Mouse (Mus musculus): ENCODE data around the gene Fnbp1. TPM values are rescaled to one million over a fixed set of nuclear protein-coding genes. Genes with fewer than 3 reads are reported as not detected.

Gene Fnbp1
- polyA plus RNA-seq, 1 experiment from 2014 or later = 30.5 TPM

DNA sequence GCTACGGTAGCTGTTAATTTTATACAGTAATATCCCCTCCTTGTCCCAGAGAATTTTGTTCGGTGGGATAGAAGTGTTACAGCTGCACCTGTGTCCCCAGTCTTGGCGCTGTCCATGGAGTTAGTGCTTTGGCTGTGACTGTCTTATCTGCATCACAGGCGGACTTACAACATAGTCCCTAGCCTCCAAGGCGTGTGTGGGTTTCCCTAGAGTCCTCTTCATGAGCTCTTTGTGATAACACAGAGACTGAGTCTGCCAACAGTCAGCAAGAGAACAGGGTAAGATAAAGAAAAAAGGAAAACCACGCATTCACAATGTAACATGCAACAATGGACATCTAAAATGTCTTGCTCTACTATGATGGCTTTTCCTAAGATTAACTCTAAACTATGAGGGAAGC is 93.8 kb downstream of the Fnbp1 start:
- WGBS = 91% methylated on average over 6 of the region's 6 CpGs
- Histone ChIP-seq H3K27ac (replicated peaks) (no peak overlapping the region), H3K9me3 (replicated peaks) (no peaks in the 10 kb centered on the region), H3K27me3 (no peaks in the 10 kb centered on the region), H3K9ac (no peak overlapping the region), H3K4me3 (replicated peaks) (no peak overlapping the region), H3K36me3 (peaks cover 55% of the 10 kb centered on the region), H3K4me2 (replicated peaks) (no peak overlapping the region), H3K4me1 (no peaks in the 10 kb centered on the region)
- no peak for ATAC-seq (ENCODE audit: insufficient number of reproducible peaks, low FRiP score, low TSS enrichment, low read depth)

DNA sequence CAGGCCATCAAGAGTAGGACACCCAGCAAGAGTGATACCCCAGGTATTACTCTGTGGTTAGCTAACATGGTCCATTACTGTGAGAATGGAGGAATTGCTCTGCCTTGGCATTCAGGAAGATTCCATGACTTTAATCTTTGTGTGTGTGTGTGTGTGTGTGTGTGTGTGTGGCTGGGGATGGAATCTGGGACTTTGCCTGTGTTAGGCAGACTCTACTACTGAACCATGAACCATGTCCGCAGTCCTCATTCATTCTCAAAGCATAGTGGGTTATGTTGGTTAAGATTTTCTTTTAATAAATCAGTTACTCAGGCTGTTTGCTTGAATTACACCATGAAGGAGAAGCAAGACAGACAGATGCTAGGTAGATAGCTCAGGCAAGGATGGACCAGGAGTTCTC is 98.0 kb downstream of the Fnbp1 start:
- Histone ChIP-seq H3K27me3 (no peaks in the 10 kb centered on the region), H3K4me1 (no peaks in the 10 kb centered on the region), H3K4me2 (replicated peaks) (no peak overlapping the region), H3K9ac (no peak overlapping the region), H3K4me3 (replicated peaks) (no peak overlapping the region), H3K27ac (replicated peaks) (no peak overlapping the region), H3K36me3 (peaks cover 58% of the 10 kb centered on the region), H3K9me3 (replicated peaks) (peaks cover 4% of the 10 kb centered on the region; the same call in 1 of the 2 replicates)
- ATAC-seq (ENCODE audit: insufficient number of reproducible peaks, low FRiP score, low TSS enrichment, low read depth) = no peak
- WGBS = 100% methylated on average over 1 of the region's 1 CpGs

DNA sequence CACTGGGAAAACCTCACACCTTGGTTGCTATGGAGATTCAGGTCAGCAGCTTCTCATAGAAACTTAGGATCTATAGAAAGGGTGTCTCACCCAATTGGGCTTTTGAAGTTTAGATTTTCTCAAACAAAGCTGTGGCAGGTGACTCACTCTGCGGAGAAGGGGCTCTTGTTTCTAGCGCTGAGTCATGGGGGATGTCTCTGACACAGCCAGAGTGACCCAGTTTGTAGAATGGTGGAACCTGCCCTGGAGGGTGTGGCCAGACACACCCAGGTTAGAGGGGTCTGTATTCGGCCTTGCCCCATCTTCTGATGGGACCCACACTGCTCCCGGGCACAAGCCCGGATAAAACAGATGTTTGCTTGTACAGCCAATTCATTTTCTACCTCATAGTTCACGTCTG is 98.9 kb downstream of the Fnbp1 start:
- no peak overlapping the region for H3K9ac ChIP-seq
- no peak for ATAC-seq (ENCODE audit: insufficient number of reproducible peaks, low FRiP score, low TSS enrichment, low read depth)

DNA sequence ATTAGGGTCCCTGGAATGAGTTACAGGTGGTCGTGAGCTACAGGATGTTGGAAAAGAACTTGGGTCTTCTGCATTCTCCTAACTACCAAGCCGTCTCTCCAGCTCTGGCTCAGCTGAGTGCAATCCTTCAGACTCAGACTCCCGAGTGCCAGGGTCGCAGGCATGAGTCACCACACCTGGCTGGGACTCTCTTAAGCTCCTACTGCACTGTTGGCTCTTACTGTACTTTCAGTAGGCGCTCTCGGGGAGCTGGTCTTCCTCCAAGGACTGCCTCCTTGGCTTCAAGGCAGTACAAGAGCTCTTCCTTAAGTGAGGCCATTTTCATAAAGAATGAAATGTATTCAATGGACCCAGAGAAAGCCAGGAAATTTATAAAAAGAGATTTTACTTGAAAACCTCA is 100.4 kb downstream of the Fnbp1 start:
- Histone ChIP-seq H3K27ac (replicated peaks) (no peak overlapping the region), H3K4me2 (replicated peaks) (no peak overlapping the region), H3K4me3 (replicated peaks) (no peak overlapping the region), H3K4me1 (no peaks in the 10 kb centered on the region), H3K27me3 (no peaks in the 10 kb centered on the region), H3K36me3 (peaks cover 60% of the 10 kb centered on the region), H3K9me3 (replicated peaks) (peaks cover 4% of the 10 kb centered on the region; the same call in 1 of the 2 replicates), H3K9ac (no peak overlapping the region)
- 74% methylated on average over 6 of the region's 6 CpGs for WGBS
- ATAC-seq (ENCODE audit: insufficient number of reproducible peaks, low FRiP score, low TSS enrichment, low read depth) = no peak

More for the DNA sequence above, 98.9 kb downstream of the Fnbp1 start:
- H3K4me1 ChIP-seq = no peaks in the 10 kb centered on the region
- 0 out of 2 replicates have a peak overlapping the region, but pooled peaks have one; percentile 22 for H3K27ac ChIP-seq (replicated peaks)
- H3K36me3 ChIP-seq = peaks cover 62% of the 10 kb centered on the region
- 84% methylated on average over 6 of the region's 6 CpGs for whole genome bisulfite sequencing
- no peak overlapping the region for H3K4me2 ChIP-seq (replicated peaks)
- H3K4me3 ChIP-seq (replicated peaks) = no peak overlapping the region
- H3K27me3 ChIP-seq = no peaks in the 10 kb centered on the region
- H3K9me3 ChIP-seq (replicated peaks) = peaks cover 4% of the 10 kb centered on the region; the same call in 1 of the 2 replicates

DNA sequence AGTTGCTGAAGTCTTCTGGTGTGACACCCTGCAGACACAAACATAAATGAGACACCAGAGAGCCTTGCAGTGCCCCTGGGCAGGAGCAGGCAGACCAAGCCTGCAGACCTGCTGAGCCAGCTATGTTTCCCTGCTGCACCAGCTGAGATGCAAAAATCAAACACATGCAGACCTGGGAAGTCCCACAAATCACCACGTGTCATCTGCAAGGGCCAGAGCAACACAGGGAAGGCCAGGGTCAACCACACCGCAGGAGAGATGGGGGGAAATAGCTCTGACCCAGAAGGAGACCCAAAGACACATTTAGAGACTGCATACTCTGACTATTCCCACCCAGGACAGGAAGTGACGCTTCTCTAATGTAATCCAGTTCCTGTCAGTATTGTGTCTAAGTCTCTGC is 101.3 kb downstream of the Fnbp1 start:
- Histone ChIP-seq H3K27me3 (no peaks in the 10 kb centered on the region), H3K9me3 (replicated peaks) (peaks cover 4% of the 10 kb centered on the region; the same call in 1 of the 2 replicates), H3K36me3 (peaks cover 63% of the 10 kb centered on the region), H3K27ac (replicated peaks) (no peak overlapping the region), H3K4me2 (replicated peaks) (no peak overlapping the region), H3K4me1 (no peaks in the 10 kb centered on the region), H3K9ac (no peak overlapping the region), H3K4me3 (replicated peaks) (no peak overlapping the region)
- no peak for ATAC-seq (ENCODE audit: insufficient number of reproducible peaks, low FRiP score, low TSS enrichment, low read depth)
- WGBS = 83% methylated on average over 3 of the region's 3 CpGs

DNA sequence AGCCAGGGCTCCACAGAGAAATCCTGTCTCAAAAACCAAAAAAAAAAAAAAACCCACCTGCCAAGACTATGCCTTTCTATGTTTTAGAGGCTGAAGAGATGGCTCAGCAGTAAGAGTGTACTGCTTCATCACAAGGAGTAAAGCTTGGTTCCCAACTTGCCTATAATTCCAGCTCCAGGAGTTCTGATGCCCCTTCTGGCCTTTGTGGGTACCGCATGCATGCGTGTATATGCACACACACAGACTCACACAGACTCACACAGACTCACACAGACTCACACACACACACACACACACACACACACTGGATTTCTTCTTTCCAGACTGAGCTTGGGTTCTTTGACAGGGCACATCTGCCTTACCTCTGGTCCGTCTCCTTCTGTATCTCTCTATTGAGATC is 101.8 kb downstream of the Fnbp1 start:
- H3K4me2 ChIP-seq (replicated peaks) = no peak overlapping the region
- H3K4me3 ChIP-seq (replicated peaks) = no peak overlapping the region
- peaks cover 4% of the 10 kb centered on the region; the same call in 1 of the 2 replicates for H3K9me3 ChIP-seq (replicated peaks)
- H3K27me3 ChIP-seq = no peaks in the 10 kb centered on the region
- H3K27ac ChIP-seq (replicated peaks) = no peak overlapping the region
- 96% methylated on average over 3 of the region's 3 CpGs for WGBS
- H3K9ac ChIP-seq = no peak overlapping the region
- no peak for ATAC-seq (ENCODE audit: insufficient number of reproducible peaks, low FRiP score, low TSS enrichment, low read depth)
- peaks cover 67% of the 10 kb centered on the region for H3K36me3 ChIP-seq
- no peaks in the 10 kb centered on the region for H3K4me1 ChIP-seq

DNA sequence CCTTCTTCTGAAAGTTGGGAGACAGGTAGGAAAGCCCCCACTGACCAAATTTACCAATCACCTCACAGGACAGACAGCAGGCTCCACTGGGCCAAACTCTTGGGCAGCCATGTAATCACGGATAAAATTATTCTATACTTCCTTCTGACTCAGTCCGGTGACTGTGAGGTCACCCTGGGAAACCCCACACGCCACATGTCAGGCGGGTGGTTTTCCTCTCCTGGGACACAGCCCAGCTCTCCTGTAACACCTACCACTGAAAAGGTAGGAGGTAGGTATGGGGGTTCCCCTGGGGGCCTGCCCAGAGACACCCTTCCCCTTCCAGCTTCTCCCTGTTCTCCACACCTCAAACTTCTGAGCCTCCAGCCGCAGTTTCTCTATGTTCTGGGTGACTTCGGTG is 105.0 kb downstream of the Fnbp1 start:
- Histone ChIP-seq H3K27ac (replicated peaks) (no peak overlapping the region), H3K9ac (no peak overlapping the region), H3K4me3 (replicated peaks) (no peak overlapping the region), H3K4me1 (no peaks in the 10 kb centered on the region), H3K4me2 (replicated peaks) (no peak overlapping the region), H3K27me3 (no peaks in the 10 kb centered on the region), H3K36me3 (peaks cover 77% of the 10 kb centered on the region), H3K9me3 (replicated peaks) (peaks cover 4% of the 10 kb centered on the region; the same call in 1 of the 2 replicates)
- ATAC-seq (ENCODE audit: insufficient number of reproducible peaks, low FRiP score, low TSS enrichment, low read depth) = no peak
- 90% methylated on average over 6 of the region's 6 CpGs for WGBS

DNA sequence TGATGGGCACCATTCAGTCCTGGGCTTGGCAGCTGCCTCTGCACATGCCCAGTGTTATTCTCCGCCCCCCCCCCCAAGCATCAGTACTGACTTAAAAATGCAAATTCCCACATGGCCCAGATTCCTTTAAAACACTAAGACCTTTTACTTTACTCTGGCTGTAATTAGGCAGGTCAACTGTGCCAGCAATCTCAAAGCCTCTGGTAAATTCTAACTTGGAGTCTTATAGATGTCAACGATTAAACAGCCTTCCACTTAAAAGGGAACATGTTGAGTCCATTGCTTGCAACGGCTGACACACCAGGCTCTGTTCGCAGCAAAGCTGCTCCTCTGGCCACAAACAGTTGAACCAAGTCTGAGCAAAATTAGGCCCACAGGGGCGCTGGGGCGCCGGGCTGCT is 109.8 kb downstream of the Fnbp1 start:
- 71% methylated on average over 7 of the region's 7 CpGs for WGBS

DNA sequence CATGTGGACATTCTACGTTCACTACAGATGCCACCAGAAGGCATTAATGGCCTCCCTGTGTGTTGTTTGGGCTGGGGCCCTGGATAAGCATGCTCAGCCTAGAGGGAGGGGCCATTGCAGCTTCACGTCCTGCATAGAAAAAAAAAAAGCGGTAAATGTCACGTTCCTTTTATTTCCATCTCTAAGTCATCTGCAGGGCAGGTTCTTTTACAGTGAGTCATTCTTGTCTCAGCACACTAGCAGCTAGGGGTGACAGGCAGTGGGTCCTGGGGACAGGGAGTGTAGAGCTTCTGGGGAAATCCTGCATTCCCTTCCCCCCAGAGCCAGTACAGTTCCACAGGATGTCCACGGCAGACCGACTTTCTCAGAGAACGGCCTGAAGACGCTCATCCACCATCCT is 115.2 kb downstream of the Fnbp1 start:
- H3K4me3 ChIP-seq (replicated peaks) = no peak overlapping the region
- 0 out of 2 replicates have a peak, but pooled peaks have one; percentile 52 for ATAC-seq (ENCODE audit: insufficient number of reproducible peaks, low FRiP score, low TSS enrichment, low read depth)
- H3K4me2 ChIP-seq (replicated peaks) = no peak overlapping the region
- H3K27me3 ChIP-seq = no peaks in the 10 kb centered on the region
- no peaks in the 10 kb centered on the region for H3K9me3 ChIP-seq (replicated peaks)
- H3K27ac ChIP-seq (replicated peaks) = no peak overlapping the region
- WGBS = 45% methylated on average over 8 of the region's 8 CpGs
- peaks cover 34% of the 10 kb centered on the region for H3K36me3 ChIP-seq
- no peak overlapping the region for H3K9ac ChIP-seq
- H3K4me1 ChIP-seq = peaks cover 7% of the 10 kb centered on the region; the same call in 1 of the 2 replicates

More for the DNA sequence above, 109.8 kb downstream of the Fnbp1 start:
- no peak overlapping the region for H3K9ac ChIP-seq
- H3K36me3 ChIP-seq = peaks cover 74% of the 10 kb centered on the region
- no peak overlapping the region for H3K4me2 ChIP-seq (replicated peaks)
- H3K27me3 ChIP-seq = no peaks in the 10 kb centered on the region
- H3K4me1 ChIP-seq = 0 out of 2 replicates have a peak, but pooled peaks cover 3% of the 10 kb centered on the region
- H3K27ac ChIP-seq (replicated peaks) = no peak overlapping the region
- H3K9me3 ChIP-seq (replicated peaks) = no peaks in the 10 kb centered on the region
- no peak for ATAC-seq (ENCODE audit: insufficient number of reproducible peaks, low FRiP score, low TSS enrichment, low read depth)
- no peak overlapping the region for H3K4me3 ChIP-seq (replicated peaks)

DNA sequence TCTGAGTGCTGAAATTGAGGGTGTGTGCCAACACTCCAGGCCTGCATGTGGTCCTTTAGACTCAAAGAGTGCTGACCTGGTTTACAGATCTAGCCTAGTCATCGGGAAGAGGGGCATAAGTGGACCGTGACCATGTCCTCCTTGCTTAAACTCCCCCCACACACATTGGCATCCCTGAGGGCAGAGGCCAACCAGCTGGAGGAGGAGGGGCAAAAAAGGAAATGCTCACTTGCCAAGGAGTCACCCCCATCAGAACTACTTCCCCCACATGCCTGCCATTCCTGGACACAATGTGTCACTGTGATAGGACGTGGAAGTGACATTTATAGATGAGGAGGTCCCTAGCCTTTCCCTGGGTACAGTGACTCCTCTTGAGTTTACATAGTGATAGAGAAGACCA is 116.3 kb downstream of the Fnbp1 start:
- Histone ChIP-seq H3K27ac (replicated peaks) (no peak overlapping the region), H3K4me2 (replicated peaks) (no peak overlapping the region), H3K36me3 (peaks cover 41% of the 10 kb centered on the region), H3K4me3 (replicated peaks) (no peak overlapping the region), H3K9me3 (replicated peaks) (no peaks in the 10 kb centered on the region), H3K9ac (no peak overlapping the region), H3K4me1 (peaks cover 7% of the 10 kb centered on the region; the same call in 1 of the 2 replicates), H3K27me3 (no peaks in the 10 kb centered on the region)
- 73% methylated on average over 3 of the region's 3 CpGs for WGBS
- ATAC-seq (ENCODE audit: insufficient number of reproducible peaks, low FRiP score, low TSS enrichment, low read depth) = no peak

DNA sequence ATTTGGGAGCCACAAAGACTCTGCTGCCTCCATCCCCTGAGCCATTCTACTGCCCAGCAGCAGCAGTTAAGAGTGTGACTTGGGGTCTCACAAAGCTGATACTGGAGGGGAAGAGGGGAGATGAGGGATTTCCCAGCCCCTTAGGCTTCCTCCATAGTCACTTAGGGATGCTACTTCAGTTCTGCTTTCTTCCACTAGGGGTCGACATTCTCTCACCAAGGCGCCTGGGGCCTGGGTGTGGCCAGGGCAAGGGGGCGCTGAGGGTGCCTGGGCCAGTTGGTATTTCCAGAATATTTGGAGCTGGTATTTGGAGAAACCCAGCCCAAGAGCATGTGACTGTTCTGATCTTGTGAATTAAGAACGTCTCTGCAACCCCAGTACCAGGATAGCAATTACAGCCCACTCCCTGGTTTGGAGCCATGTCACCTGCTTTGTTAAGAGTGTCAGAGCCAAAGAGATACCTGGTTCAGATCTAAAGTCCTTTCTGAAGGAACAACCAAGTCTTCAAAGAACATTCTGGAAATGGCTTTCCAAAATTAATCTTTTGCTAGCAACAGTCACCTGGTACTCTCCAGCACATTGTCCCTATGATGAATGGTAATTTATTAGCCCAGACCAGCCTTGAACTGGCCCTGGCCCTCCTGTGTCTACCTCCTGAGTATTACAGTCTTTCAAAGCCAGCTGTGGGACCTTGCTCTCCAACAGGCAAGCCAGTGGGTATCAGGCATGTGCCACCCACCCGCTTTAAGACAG is 117.0 kb downstream of the Fnbp1 start:
- no peaks in the 10 kb centered on the region for H3K9me3 ChIP-seq (replicated peaks)
- H3K9ac ChIP-seq = no peak overlapping the region
- no peak overlapping the region for H3K27ac ChIP-seq (replicated peaks)
- H3K36me3 ChIP-seq = peaks cover 42% of the 10 kb centered on the region
- no peak for ATAC-seq (ENCODE audit: insufficient number of reproducible peaks, low FRiP score, low TSS enrichment, low read depth)
- H3K27me3 ChIP-seq = no peaks in the 10 kb centered on the region
- H3K4me1 ChIP-seq = peaks cover 7% of the 10 kb centered on the region; the same call in 1 of the 2 replicates
- H3K4me2 ChIP-seq (replicated peaks) = no peak overlapping the region
- no peak overlapping the region for H3K4me3 ChIP-seq (replicated peaks)
- 28% methylated on average over 5 of the region's 5 CpGs for WGBS

DNA sequence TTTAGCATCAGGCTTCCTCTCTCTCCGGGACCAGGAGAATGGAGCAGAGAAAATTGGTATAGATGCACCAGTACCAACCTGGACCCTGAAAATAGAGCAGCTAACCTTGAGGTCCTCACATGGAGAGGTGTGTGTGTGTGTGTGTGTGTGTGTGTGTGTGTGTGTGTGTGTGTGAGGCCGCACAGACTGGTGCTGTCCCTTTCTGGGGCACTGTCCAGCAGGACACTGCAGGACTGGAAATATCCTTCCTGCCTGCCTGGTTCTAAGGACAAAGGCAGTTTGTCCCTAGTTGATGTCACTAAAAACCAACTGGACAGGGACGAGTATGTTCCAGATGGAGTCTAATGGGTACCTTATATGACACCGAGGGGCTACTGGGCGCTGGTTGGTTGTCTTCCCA is 117.9 kb downstream of the Fnbp1 start:
- Histone ChIP-seq H3K9me3 (replicated peaks) (no peaks in the 10 kb centered on the region), H3K4me1 (peaks cover 7% of the 10 kb centered on the region; the same call in 1 of the 2 replicates), H3K27me3 (no peaks in the 10 kb centered on the region), H3K4me2 (replicated peaks) (no peak overlapping the region), H3K4me3 (replicated peaks) (no peak overlapping the region), H3K36me3 (peaks cover 46% of the 10 kb centered on the region), H3K9ac (no peak overlapping the region), H3K27ac (replicated peaks) (no peak overlapping the region)
- 73% methylated on average over 5 of the region's 5 CpGs for WGBS
- ATAC-seq (ENCODE audit: insufficient number of reproducible peaks, low FRiP score, low TSS enrichment, low read depth) = no peak
